Mouse (Mus musculus) left cerebral cortex, adult 18-20 months (tissue): Measurements from ENCODE around the gene Clptm1. TPM values are rescaled to one million over a fixed set of nuclear protein-coding genes. Genes with fewer than 3 reads are reported as not detected.

Experiments
- DNase-seq, 2 experiments: peaks; one replicate each; pipeline ENCODE4 v3.0.0; 2021 to 2022; ENCODE audit warnings: low spot score in 2 of 2, mixed read lengths in 1 of 2
- long read RNA-seq, 2 experiments: library from polyadenylated mRNA; stranded (forward); transcript quantifications; one replicate each; pipeline ENCODE4 v2.0.0; 2021
- total RNA-seq, 2 experiments: library from RNA; stranded (reverse); gene quantifications; 2 replicates each; pipeline ENCODE4 v1.2.3; 2021

Gene Clptm1
- 100 to 1,000 TPM; 151 to 152 TPM for total RNA-seq
- long read RNA-seq, experiment 1, full-length matches to known transcripts, result 439 of 515 reads
- long read RNA-seq, experiment 1, partial matches to known transcripts, result 39 of 515 reads
- long read RNA-seq, experiment 1, other reads (novel, unspliced or antisense), result 37 of 515 reads
- long read RNA-seq, experiment 2, full-length matches to known transcripts, result 287 of 353 reads
- long read RNA-seq, experiment 2, partial matches to known transcripts, result 43 of 353 reads
- long read RNA-seq, experiment 2, other reads (novel, unspliced or antisense), result 23 of 353 reads

GRCm38 (mm10) chr7:19664955-19665841 lies at the start of gene Clptm1:
Gene Clptm1, minus strand, starts transcription at chr7:19665033.
- peak; percentile 97 to 99 for DNase-seq

DNA sequence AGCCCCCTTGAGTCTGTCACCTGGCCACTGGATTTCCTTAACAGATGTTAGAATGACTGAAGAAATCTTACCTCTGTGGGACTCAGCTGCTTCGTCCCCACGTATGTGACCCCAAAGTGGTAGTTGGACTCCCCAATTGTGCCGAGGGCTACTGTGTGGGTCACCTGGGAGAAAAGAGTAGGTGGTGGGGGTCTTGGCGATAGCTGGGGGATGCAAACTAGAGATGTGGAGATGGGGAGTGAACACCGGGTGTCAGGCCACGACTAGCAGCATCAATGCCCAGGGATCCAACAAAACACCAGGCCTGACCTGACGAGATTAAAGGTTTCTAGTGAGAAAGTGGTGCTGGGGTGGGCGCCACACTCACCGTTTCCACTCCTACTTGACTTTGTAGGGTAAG lies 48.8 kb upstream of the Clptm1 start:
- DNase-seq, result no peak

DNA sequence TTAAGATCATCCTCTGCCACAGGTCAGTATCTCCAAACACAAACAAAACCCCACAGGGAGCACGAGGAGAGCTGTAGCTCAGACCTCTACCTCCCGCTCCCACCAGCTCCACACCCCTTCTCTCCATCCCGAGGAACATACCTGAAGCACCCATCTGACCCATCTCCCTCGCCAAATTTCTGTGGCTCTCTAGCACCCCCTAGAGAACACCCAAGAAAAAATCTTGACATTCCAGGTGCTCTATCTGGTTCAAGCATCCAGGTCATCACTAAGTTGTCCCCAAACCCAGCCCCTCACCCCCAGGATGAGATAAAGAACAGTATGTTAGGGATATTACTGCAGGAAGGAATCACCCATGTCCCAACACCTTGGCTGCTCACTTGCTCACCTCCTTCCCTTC lies 48.4 kb upstream of the Clptm1 start:
- DNase-seq, result no peak

DNA sequence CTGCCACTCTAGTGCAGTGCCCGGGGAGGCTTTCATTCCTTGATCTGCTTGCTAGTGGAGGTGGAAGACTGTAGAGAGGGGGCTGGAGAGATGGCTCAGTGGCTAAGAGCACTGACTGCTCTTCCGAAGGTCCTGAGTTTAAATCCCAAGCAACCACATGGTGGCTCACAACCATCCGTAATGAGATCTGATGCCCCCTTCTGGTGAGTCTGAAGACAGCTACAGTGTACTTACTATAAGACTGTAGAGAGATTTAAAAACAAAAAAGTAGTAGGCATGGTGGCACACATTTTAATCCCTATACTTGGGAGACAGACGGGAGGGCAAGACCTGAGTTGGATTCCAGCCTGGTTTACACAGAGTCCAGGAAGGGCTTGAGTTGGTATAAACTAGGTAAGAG lies 47.6 kb upstream of the Clptm1 start:
- no peak for DNase-seq

GRCm38 (mm10) chr7:19710650-19711049 lies 45.8 kb upstream of the Clptm1 start:
- no peak for DNase-seq

GRCm38 (mm10) chr7:19705271-19705670 lies 40.4 kb upstream of the Clptm1 start:
- no peak for DNase-seq

DNA sequence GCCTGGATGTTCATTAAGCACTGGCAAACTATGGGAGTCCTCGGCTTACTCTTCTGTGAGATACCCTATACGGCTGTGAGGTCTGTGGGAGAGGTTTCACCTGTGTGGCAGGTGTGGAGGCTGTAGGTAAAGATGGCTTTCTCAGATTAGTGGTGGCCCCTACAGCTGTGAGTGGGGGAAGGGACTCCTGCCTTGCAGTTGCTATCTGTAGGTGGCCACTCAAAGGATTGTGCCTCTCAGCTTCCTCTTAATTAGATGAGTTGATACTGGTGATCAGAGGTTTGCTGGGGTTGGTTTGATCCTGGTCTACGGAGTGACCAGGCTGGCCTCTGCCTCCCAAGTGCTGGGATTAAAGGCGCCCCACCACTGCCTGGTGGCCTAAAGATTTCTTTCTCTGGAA lies 39.6 kb upstream of the Clptm1 start:
- DNase-seq, result no peak

DNA sequence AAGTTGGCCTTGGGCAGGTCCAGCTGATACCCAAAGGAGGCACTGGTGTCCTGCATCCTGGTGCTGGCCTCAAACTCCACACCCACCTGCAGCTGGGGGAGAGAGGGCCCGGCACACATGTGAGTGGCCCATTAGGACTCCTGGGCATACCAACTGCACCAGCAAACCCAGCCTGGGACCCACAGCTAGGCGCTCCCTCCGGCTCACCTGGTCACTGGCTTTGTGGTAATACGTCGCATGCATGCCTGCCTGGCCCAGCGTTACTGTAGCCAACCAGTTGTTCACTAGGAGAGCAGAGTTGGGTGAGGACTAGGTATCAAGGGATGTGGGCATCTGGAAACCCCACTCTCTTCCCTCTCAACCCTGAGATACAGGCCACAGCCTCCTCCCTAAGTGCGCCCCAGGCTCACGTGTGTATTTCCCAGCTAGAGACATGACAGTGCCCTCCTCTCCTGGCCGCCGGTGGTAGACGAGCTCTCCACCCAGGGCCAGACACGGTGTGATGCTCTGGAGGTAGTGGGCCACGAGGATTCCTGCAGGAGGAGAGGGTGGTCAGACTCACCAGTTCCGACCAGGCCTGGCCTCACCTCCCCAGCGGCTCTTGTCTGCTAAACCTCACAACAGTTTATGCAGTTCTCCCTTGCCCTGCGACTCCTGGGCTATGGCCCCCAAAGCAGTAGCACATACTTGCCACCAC lies 38.2 kb upstream of the Clptm1 start:
- no peak for DNase-seq

GRCm38 (mm10) chr7:19701069-19701761 lies 36.4 kb upstream of the Clptm1 start:
- DNase-seq, result peak; percentile 63 to 64

DNA sequence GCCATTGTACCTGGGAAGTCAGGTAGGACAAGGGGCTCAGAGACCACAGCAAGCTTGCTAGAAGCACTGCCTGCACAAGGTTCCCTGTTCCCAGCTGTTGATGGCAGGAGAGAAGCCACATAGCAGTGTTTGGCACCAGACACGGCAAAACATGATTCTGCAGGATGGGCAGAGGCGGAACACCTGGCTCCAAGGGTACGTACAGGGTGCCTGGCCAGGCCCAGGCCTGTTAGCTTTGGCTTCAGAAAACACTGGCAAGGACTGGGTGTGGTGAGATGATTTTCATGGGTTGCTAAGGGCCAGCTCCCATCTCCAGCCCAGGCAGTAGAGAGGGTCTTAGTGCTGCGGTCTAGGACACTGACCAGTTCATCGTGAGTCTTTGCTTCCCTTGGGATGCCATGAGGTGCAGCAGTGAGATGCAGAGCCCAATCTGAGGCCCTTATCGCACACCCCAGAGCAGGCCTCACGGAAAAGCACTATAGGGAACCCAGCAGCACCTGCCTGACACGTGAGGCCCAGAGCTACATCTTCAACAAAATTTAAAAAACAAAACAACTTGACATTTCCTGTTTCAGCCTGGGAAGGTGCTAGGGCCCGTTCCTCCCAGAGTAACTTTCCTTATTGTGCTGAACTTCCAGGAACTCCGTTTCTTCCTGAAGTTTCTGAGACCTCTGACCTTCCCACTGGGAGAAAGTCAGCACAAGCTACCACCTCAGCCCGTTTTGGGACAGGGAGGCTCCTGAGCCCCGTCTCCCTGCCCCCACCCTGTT lies 35.7 kb upstream of the Clptm1 start:
- no peak for DNase-seq

- no peak for DNase-seq
Observed at GRCm38 (mm10) chr7:19699827-19700148, 35.0 kb upstream of the Clptm1 start.

- DNase-seq, result peak; percentile 46 to 54
Observed at GRCm38 (mm10) chr7:19698907-19699826, 34.3 kb upstream of the Clptm1 start, which contains the start of gene Apoe. Gene Apoe, minus strand, starts transcription at chr7:19699188.

DNA sequence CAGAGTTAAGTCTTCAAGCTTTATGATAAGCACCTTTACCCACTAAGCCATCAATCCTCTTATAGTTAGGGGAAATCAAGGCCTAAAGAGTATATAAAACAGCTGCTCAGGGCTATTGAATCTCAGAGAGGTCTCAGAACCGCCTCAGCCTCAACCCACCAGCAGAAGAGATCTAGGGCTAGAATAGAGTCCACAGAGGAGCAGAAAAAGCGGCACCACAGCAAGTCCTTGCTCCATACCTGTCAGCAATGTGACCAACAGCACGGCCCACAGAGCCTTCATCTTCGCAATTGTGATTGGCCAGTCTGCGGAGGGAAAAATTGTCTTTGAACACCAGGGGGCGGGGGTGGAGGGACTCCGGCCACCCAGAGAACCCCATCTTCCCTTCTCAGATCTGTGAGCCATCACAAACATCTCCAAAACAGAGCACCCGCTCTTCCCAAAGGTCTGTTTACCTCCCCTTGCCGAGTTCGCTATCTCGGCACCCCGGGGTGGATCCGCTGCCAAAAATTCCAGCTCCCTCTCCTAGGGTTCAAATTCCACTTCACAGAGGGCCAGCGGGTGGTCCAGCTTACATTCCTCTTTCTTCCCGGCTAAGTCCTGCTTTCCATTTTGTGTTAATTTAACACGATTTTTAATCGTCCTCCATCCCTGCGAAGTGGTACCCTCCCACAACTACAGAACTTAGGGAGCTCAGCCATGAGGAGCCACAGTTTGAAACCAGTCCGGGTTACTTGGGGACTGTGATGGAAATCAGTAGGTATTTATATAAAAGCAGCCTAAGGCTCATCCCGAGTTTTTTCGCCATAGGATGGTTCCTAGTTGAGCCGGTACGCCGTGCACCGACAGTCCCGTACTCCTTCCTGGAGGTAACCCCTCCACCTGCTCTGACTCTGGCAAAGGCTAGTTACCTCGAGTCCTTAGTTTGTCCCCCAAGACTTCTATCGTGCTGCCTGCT lies 33.4 kb upstream of the Clptm1 start:
- DNase-seq, result no peak

DNA sequence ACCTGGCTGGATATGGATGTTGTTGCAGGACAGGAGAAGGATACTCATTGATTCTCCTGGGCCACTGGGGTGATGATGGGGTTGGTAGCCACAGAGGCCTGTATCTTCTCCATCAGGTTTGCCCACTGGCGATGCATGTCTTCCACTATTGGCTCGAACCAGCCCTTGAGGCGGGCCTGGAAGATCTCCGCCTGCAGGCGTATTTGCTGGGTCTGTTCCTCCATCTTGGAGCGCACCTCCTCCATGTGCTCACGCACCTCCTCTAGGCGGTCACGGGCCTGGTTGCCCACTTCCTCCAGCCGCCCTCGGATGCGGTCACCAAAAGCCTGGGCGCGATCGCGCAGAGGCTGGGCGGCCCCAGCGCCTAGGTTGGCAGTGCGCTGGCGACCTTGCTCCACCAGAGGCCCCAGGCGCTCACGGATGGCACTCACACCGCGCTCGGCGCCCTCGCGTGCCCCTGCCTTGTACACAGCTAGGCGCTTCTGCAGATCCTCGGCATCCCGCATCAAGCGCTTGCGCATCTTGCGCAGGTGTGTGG lies 31.6 kb upstream of the Clptm1 start:
- DNase-seq, result no peak

- no peak for DNase-seq
Observed at GRCm38 (mm10) chr7:19695881-19696280, 31.0 kb upstream of the Clptm1 start.

DNA sequence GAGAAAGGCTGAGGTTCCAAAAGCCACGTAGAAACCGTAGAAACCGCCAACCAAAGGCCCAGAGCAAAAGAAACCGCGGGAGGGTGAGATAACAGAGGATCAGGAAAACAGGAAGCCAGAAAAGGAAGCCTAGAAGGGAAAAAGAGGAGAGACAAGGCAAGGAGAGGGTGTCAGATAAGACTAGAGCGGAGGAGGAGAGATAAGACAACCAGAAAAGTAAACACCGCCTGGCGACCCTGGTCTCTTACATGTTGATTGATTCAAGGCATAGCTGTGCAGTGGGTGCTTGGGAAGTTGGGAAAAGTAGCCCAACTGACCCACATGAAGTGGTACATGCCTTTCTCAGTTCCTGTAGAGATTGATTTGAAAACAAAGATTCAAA lies 30.4 kb upstream of the Clptm1 start:
- DNase-seq, result no peak

DNA sequence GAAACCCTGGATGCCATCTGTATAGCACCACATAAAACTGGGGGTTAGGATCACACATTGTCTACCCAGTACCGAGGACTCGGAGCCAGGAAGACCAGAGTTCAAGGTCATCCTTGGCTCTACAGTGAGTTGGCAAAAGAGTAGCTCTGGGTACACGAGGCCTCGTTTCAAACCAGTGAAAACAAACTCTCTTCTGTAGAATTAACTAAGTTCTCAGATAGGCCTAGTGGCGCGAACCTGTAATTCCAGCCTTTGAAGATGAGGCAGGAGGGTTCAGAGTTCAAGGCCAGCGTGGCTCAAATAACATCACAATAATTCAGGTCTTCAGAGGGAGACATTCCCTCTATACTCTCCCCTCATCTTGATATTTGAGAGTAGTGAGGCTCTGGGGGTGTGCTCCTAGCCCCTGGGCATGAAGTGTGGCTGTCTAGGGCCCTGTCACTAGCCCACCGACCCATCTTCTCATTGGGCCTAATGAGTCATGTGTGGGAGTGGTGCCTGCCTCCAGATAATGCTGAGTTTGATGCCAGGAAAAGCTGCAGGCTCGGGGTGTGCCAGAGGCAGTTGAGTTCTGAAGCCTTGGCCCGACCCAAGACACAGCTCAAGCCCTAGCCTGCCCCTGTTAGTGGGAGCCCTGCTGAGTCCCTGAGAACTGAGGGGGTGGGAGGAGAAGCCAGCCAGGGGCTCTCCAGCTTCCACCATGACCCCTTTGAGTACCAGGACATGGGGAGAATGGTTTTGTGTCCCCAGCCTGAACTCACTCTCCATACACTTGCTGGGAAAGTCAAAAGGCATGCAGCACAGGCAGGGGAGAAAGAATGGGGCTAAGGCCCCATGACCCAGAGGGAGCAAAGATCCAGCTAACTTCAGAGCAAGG lies 29.7 kb upstream of the Clptm1 start:
- DNase-seq, result no peak
